Mouse (Mus musculus) forebrain, embryonic 11.5 days (tissue): ENCODE results near the gene Olfr267. TPM values are rescaled to one million over a fixed set of nuclear protein-coding genes. Genes with fewer than 3 reads are reported as not detected.

Experiments
- ATAC-seq: fragments of 200-750 bp; cut with Nextera tagmentation; replicated peaks from 2 replicates; pipeline ENCODE4 v1.8.0; 2017; ENCODE audit warnings: moderate TSS enrichment; ENCODE audit not compliant: low FRiP score
- DNase-seq: peaks from one replicate; pipeline ENCODE4 v3.0.0-alpha.2; 2017; ENCODE audit warnings: low spot score
- H3K27ac ChIP-seq: fragments of 300-500 bp; sonication (generic); 2 replicates; pipeline ENCODE4 v1.5.1; 2014; ENCODE audit warnings: low read depth, low read length
- H3K27me3 ChIP-seq: fragments of 300-500 bp; sonication (generic); 2 replicates; pipeline ENCODE4 v1.6.1; 2014; ENCODE audit warnings: mild to moderate bottlenecking, low read length, mixed read lengths; ENCODE audit not compliant: control insufficient read depth, insufficient read depth
- H3K36me3 ChIP-seq: fragments of 300-500 bp; sonication (generic); 2 replicates; pipeline ENCODE4 v1.6.1; 2014; ENCODE audit warnings: mild to moderate bottlenecking, low read length, moderate library complexity, mixed read lengths; ENCODE audit not compliant: control insufficient read depth, insufficient read depth
- H3K4me1 ChIP-seq: fragments of 300-500 bp; sonication (generic); replicated peaks from 2 replicates; pipeline ENCODE4 v1.6.1; 2014; ENCODE audit warnings: low read length, mixed read lengths; ENCODE audit not compliant: control insufficient read depth, insufficient read depth
- H3K4me2 ChIP-seq: fragments of 300-500 bp; sonication (generic); 2 replicates; pipeline ENCODE4 v1.6.1; 2014; ENCODE audit warnings: low read depth, mild to moderate bottlenecking, low read length, moderate library complexity, mixed read lengths; ENCODE audit not compliant: severe bottlenecking
- H3K4me3 ChIP-seq: fragments of 300-500 bp; sonication (generic); 2 replicates; pipeline ENCODE4 v1.5.1; 2014; ENCODE audit warnings: low read depth, low read length
- H3K9ac ChIP-seq: fragments of 300-500 bp; sonication (generic); 2 replicates; pipeline ENCODE4 v1.6.1; 2014; ENCODE audit warnings: low read length
- H3K9me3 ChIP-seq: fragments of 300-500 bp; sonication (generic); 2 replicates; pipeline ENCODE4 v1.6.1; 2016; ENCODE audit warnings: low read length, mixed read lengths; ENCODE audit not compliant: control insufficient read depth
- WGBS: fragments of 180-500 bp; shearing (Covaris S2); extraction: QIAGEN DNeasy Blood & Tissue Kit; methylation state at CpG from one replicate; pipeline ENCODE4 v1.1.7; 2014; 5-methylcytosine and 5-hydroxymethylcytosine counted together
- polyA plus RNA-seq: library from polyadenylated mRNA; unstranded; fragments of >200 nt; fragmentation: Nextera tagmentation; extraction: Ambion mirVana; gene quantifications from 2 replicates; pipeline ENCODE4 v1.2.1, GENCODE M21; 2014

Olfr267 gene
- polyA plus RNA-seq, 1 experiment from 2014 or later, result 0.11 TPM

GRCm38 (mm10) chr4:58736867-58737633 is 50.5 kb downstream of the Olfr267 start:
- Histone ChIP-seq H3K4me2 (no peak overlapping the region), H3K27ac (no peak overlapping the region), H3K9ac (no peak overlapping the region), H3K27me3 (no peaks in the 10 kb centered on the region), H3K9me3 (no peaks in the 10 kb centered on the region), H3K4me3 (no peak overlapping the region), H3K36me3 (no peaks in the 10 kb centered on the region), H3K4me1 (no peaks in the 10 kb centered on the region)
- DNase-seq, result no peak
- ATAC-seq, result no peak
- WGBS, result 84% methylated on average over 18 of the region's 18 CpGs

Other genes starting within 250 kb of the Olfr267 start
- gene Lpar1, start 233.8 kb downstream of the Olfr267 start, polyA plus RNA-seq, result 56.0 and 63.8 TPM in 2 replicates
- gene Ecpas, start 125.0 kb upstream of the Olfr267 start, polyA plus RNA-seq, result 39.3 and 43.2 TPM in 2 replicates
- gene Zkscan16, start 155.9 kb upstream of the Olfr267 start, polyA plus RNA-seq, result 1.2 TPM in 2 replicates
- gene Ptgr1, start 199.4 kb upstream of the Olfr267 start, polyA plus RNA-seq, result 16.6 and 16.8 TPM in 2 replicates
- 6.6 and 7.7 TPM in 2 replicates for gene Dnajc25, start 207.3 kb upstream of the Olfr267 start, polyA plus RNA-seq
- gene Gm20503, start 215.5 kb upstream of the Olfr267 start, polyA plus RNA-seq, result 6.5 and 7.0 TPM in 2 replicates
- gene Gng10, start 247.4 kb upstream of the Olfr267 start, polyA plus RNA-seq, result 83.2 and 92.6 TPM in 2 replicates